Mouse (Mus musculus) limb, embryonic 12.5 days (tissue): ENCODE data around the gene Lmod1. TPM values are rescaled to one million over a fixed set of nuclear protein-coding genes. Genes with fewer than 3 reads are reported as not detected.
"Not testable (repeated sequence)": the region's sequence is repeated elsewhere in the genome, so short reads cannot be mapped to it uniquely, and the experiment has no call there.

ENCODE experiments used
- ATAC-seq: fragments of 200-750 bp; cut with Nextera tagmentation; 2 replicates; pipeline ENCODE4 v1.8.0; 2017; ENCODE audit warnings: low read depth, moderate TSS enrichment; ENCODE audit not compliant: insufficient number of reproducible peaks, insufficient read depth, low FRiP score, low TSS enrichment
- H3K27ac ChIP-seq: fragments of 300-500 bp; sonication (generic); 2 replicates; pipeline ENCODE4 v1.5.1; 2016; ENCODE audit warnings: mild to moderate bottlenecking, moderate library complexity
- H3K27me3 ChIP-seq: fragments of 300-500 bp; sonication (generic); 2 replicates; pipeline ENCODE4 v1.6.1; 2016; ENCODE audit warnings: mild to moderate bottlenecking, moderate library complexity
- H3K36me3 ChIP-seq: fragments of 300-500 bp; sonication (generic); 2 replicates; pipeline ENCODE4 v1.6.1; 2016; ENCODE audit warnings: mild to moderate bottlenecking, moderate library complexity
- H3K4me1 ChIP-seq: fragments of 300-500 bp; sonication (generic); replicated peaks from 2 replicates; pipeline ENCODE4 v1.6.1; 2016
- H3K4me2 ChIP-seq: fragments of 300-500 bp; sonication (generic); 2 replicates; pipeline ENCODE4 v1.6.1; 2016; ENCODE audit warnings: mild to moderate bottlenecking, moderate library complexity
- H3K4me3 ChIP-seq: fragments of 300-500 bp; sonication (generic); replicated peaks from 2 replicates; pipeline ENCODE4 v1.5.1; 2016; ENCODE audit warnings: mild to moderate bottlenecking
- H3K9ac ChIP-seq: fragments of 300-500 bp; sonication (generic); replicated peaks from 2 replicates; pipeline ENCODE4 v1.6.1; 2016; ENCODE audit warnings: mild to moderate bottlenecking, moderate library complexity
- H3K9me3 ChIP-seq: fragments of 300-500 bp; sonication (generic); 2 replicates; pipeline ENCODE4 v1.6.1; 2016; ENCODE audit warnings: mild to moderate bottlenecking, moderate library complexity
- WGBS: fragments of 180-500 bp; shearing (Covaris S2); methylation state at CpG from one replicate; pipeline ENCODE4 v1.1.7; 2016; 5-methylcytosine and 5-hydroxymethylcytosine counted together
- polyA plus RNA-seq: library from polyadenylated mRNA; unstranded; fragments of >200 nt; fragmentation: Nextera tagmentation; extraction: Ambion mirVana; gene quantifications from 2 replicates; pipeline ENCODE4 v1.2.1, GENCODE M21; 2016

Gene Lmod1
- polyA plus RNA-seq, 1 experiment from 2014 or later, result 0.29 TPM

GRCm38 (mm10) chr1:135379048-135379447 is 54.4 kb downstream of the Lmod1 start:
- Histone ChIP-seq H3K4me3 (no peak overlapping the region), H3K27ac (no peak overlapping the region), H3K36me3 (peaks cover 24% of the 10 kb centered on the region), H3K9me3 (no peaks in the 10 kb centered on the region), H3K9ac (no peak overlapping the region), H3K27me3 (no peaks in the 10 kb centered on the region), H3K4me1 (peaks cover 8% of the 10 kb centered on the region), H3K4me2 (no peak overlapping the region)
- whole genome bisulfite sequencing, result 47% methylated on average over 2 of the region's 2 CpGs
- ATAC-seq, result no peak

- H3K4me3 ChIP-seq, result no peak overlapping the region
- no peaks in the 10 kb centered on the region for H3K27me3 ChIP-seq
- peaks cover 2% of the 10 kb centered on the region for H3K4me1 ChIP-seq
- H3K27ac ChIP-seq, result no peak overlapping the region
- no peak overlapping the region for H3K4me2 ChIP-seq
- peaks cover 37% of the 10 kb centered on the region for H3K36me3 ChIP-seq
- ATAC-seq, result no peak
- no peak overlapping the region for H3K9ac ChIP-seq
- no peaks in the 10 kb centered on the region for H3K9me3 ChIP-seq
- WGBS, result 79% methylated on average over 15 of the region's 15 CpGs
Measured at GRCm38 (mm10) chr1:135380071-135380991, 55.7 kb downstream of the Lmod1 start.

GRCm38 (mm10) chr1:135381560-135381959 is 57.0 kb downstream of the Lmod1 start:
- not testable (repeated sequence) for ATAC-seq

GRCm38 (mm10) chr1:135384171-135384570 is 59.6 kb downstream of the Lmod1 start:
- Histone ChIP-seq H3K4me3 (no peak overlapping the region), H3K27me3 (no peaks in the 10 kb centered on the region), H3K27ac (no peak overlapping the region), H3K36me3 (peaks cover 75% of the 10 kb centered on the region), H3K9ac (no peak overlapping the region), H3K4me1 (no peaks in the 10 kb centered on the region), H3K4me2 (no peak overlapping the region), H3K9me3 (no peaks in the 10 kb centered on the region)
- ATAC-seq, result no peak
- whole genome bisulfite sequencing, result 96% methylated on average over 5 of the region's 5 CpGs

More at GRCm38 (mm10) chr1:135381560-135381959, 57.0 kb downstream of the Lmod1 start:
- WGBS, result 59% methylated on average over 6 of the region's 6 CpGs
- H3K4me1 ChIP-seq, H3K27ac ChIP-seq, H3K9me3 ChIP-seq, H3K4me2 ChIP-seq, H3K27me3 ChIP-seq, H3K4me3 ChIP-seq, H3K9ac ChIP-seq: not testable (repeated sequence)
- H3K36me3 ChIP-seq, result peaks cover 49% of the 10 kb centered on the region

GRCm38 (mm10) chr1:135385161-135385560 is 60.6 kb downstream of the Lmod1 start:
- Histone ChIP-seq H3K9ac (no peak overlapping the region), H3K36me3 (peaks cover 85% of the 10 kb centered on the region)

GRCm38 (mm10) chr1:135399466-135399865 is 74.9 kb downstream of the Lmod1 start:
- Histone ChIP-seq H3K9me3 (no peaks in the 10 kb centered on the region), H3K4me2 (no peak overlapping the region), H3K4me1 (no peaks in the 10 kb centered on the region), H3K27ac (no peak overlapping the region), H3K9ac (no peak overlapping the region), H3K27me3 (no peaks in the 10 kb centered on the region), H3K36me3 (peaks cover 93% of the 10 kb centered on the region), H3K4me3 (no peak overlapping the region)
- 93% methylated on average over 5 of the region's 5 CpGs for whole genome bisulfite sequencing
- ATAC-seq, result no peak

More at GRCm38 (mm10) chr1:135385161-135385560, 60.6 kb downstream of the Lmod1 start:
- no peak overlapping the region for H3K4me3 ChIP-seq
- no peaks in the 10 kb centered on the region for H3K9me3 ChIP-seq
- no peak for ATAC-seq
- H3K4me1 ChIP-seq, result no peaks in the 10 kb centered on the region
- WGBS, result 92% methylated on average over 9 of the region's 9 CpGs
- H3K4me2 ChIP-seq, result no peak overlapping the region
- H3K27ac ChIP-seq, result no peak overlapping the region
- H3K27me3 ChIP-seq, result no peaks in the 10 kb centered on the region

GRCm38 (mm10) chr1:135401452-135402110 is 77.0 kb downstream of the Lmod1 start:
- H3K9me3 ChIP-seq, result no peaks in the 10 kb centered on the region
- H3K27me3 ChIP-seq, result no peaks in the 10 kb centered on the region
- ATAC-seq, result no peak
- peaks cover 93% of the 10 kb centered on the region for H3K36me3 ChIP-seq
- no peak overlapping the region for H3K4me2 ChIP-seq
- no peaks in the 10 kb centered on the region for H3K4me1 ChIP-seq
- H3K4me3 ChIP-seq, result no peak overlapping the region
- WGBS, result 92% methylated on average over 3 of the region's 3 CpGs
- H3K27ac ChIP-seq, result no peak overlapping the region
- H3K9ac ChIP-seq, result no peak overlapping the region

GRCm38 (mm10) chr1:135405356-135405755 is 80.7 kb downstream of the Lmod1 start:
- Histone ChIP-seq H3K4me1 (no peaks in the 10 kb centered on the region), H3K4me2 (no peak overlapping the region), H3K9me3 (no peaks in the 10 kb centered on the region), H3K9ac (no peak overlapping the region), H3K27me3 (no peaks in the 10 kb centered on the region), H3K4me3 (no peak overlapping the region), H3K36me3 (peaks cover 98% of the 10 kb centered on the region), H3K27ac (no peak overlapping the region)
- 90% methylated on average over 7 of the region's 7 CpGs for WGBS
- ATAC-seq, result no peak

- Histone ChIP-seq H3K4me1 (no peaks in the 10 kb centered on the region), H3K9ac (no peak overlapping the region), H3K9me3 (no peaks in the 10 kb centered on the region), H3K36me3 (peaks cover 96% of the 10 kb centered on the region), H3K4me3 (no peak overlapping the region), H3K27me3 (no peaks in the 10 kb centered on the region), H3K4me2 (no peak overlapping the region), H3K27ac (no peak overlapping the region)
- ATAC-seq, result no peak
- 95% methylated on average over 4 of the region's 4 CpGs for WGBS
Measured at GRCm38 (mm10) chr1:135408973-135409372, 84.4 kb downstream of the Lmod1 start.

- Histone ChIP-seq H3K36me3 (peaks cover 96% of the 10 kb centered on the region), H3K4me3 (no peak overlapping the region), H3K4me1 (no peaks in the 10 kb centered on the region), H3K27ac (no peak overlapping the region), H3K9me3 (no peaks in the 10 kb centered on the region), H3K9ac (no peak overlapping the region), H3K27me3 (no peaks in the 10 kb centered on the region), H3K4me2 (no peak overlapping the region)
- WGBS, result 86% methylated on average over 2 of the region's 2 CpGs
- ATAC-seq, result no peak
Measured at GRCm38 (mm10) chr1:135410967-135411366, 86.4 kb downstream of the Lmod1 start.

- Histone ChIP-seq H3K9me3 (no peaks in the 10 kb centered on the region), H3K36me3 (peaks cover 97% of the 10 kb centered on the region), H3K4me3 (no peak overlapping the region), H3K4me2 (no peak overlapping the region), H3K9ac (no peak overlapping the region), H3K4me1 (no peaks in the 10 kb centered on the region), H3K27me3 (no peaks in the 10 kb centered on the region), H3K27ac (no peak overlapping the region)
- 81% methylated on average over 4 of the region's 4 CpGs for WGBS
- ATAC-seq, result no peak
Measured at GRCm38 (mm10) chr1:135412130-135412529, 87.5 kb downstream of the Lmod1 start.
